In the genomic region with DNA sequence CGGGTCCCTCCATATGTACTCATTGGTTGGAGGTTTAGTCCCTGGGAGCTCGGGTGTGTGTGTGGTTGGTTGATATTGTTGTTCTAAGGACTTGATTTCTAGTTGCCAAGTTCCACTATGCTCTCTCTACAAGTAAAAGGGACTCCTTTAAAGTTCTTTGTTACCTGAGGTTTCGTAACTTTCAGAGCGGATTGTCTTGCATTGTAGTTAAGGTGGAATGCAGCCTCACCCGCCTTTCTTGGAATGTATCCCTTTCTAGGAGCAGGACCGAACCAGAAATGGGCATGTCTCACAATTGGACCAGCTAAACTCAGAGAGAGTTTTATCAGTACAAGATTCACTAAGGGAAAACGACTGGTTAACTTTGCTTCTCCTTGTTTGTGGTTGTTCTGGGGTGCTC, we compare ENCODE assay signal across 33 mouse cellular contexts. TPM values are rescaled to one million over a fixed set of nuclear protein-coding genes. Genes with fewer than 3 reads are reported as not detected.
DNase-seq lines count a peak whose midpoint lies in the region; ATAC-seq and TF ChIP-seq lines count a peak whose summit lies in the region.
"Had no signal": no experiment of that assay in that cellular context is flagged by ENCODE, and none has a peak within 500 bp of the region (broad histone marks: within the 10 kb centered on the region; RNA-seq: fewer than 3 reads in every experiment).

No protein-coding gene starts in this region.

- H3K4me3 ChIP-seq in embryonic facial prominence, embryonic 14.5 days (ENCODE audit: low read depth, low read length), result no peak overlapping the region
- H3K4me3 ChIP-seq in embryonic facial prominence, embryonic 10.5 days, result no peak overlapping the region
- H3K4me3 ChIP-seq in thymus, adult 2 months (ENCODE audit: control insufficient read depth, insufficient read depth, low read length), result no peak overlapping the region
- no peak overlapping the region for H3K4me3 ChIP-seq in liver, embryonic 13.5 days (replicated peaks)
- H3K4me3 ChIP-seq: embryonic facial prominence, embryonic 13.5 days; erythroblast, embryonic 14.5 days; gastrocnemius, adult 2 months; heart, adult 2 months; heart, embryonic 12.5 days; hindbrain, embryonic 10.5 days; hindbrain, embryonic 15.5 days; lung, embryonic 15.5 days; megakaryocyte, embryonic 14.5 days; stomach, embryonic 15.5 days had no signal

- no peaks in the 10 kb centered on the region for H3K9me3 ChIP-seq in embryonic facial prominence, embryonic 14.5 days (ENCODE audit: control insufficient read depth, low read length)
- H3K9me3 ChIP-seq in embryonic facial prominence, embryonic 10.5 days, result no peaks in the 10 kb centered on the region
- no peaks in the 10 kb centered on the region for H3K9me3 ChIP-seq in liver, embryonic 13.5 days (replicated peaks)
- H3K9me3 ChIP-seq: embryonic facial prominence, embryonic 13.5 days; heart, embryonic 12.5 days; hindbrain, embryonic 10.5 days; hindbrain, embryonic 15.5 days; lung, embryonic 15.5 days; megakaryocyte, embryonic 14.5 days; stomach, embryonic 15.5 days had no signal

- WGBS in embryonic facial prominence, embryonic 14.5 days, result 76% methylated on average over 7 of the region's 7 CpGs
- 82% methylated on average over 7 of the region's 7 CpGs for WGBS in embryonic facial prominence, embryonic 10.5 days
- WGBS in thymus, adult 2 months, result 89% methylated on average over 7 of the region's 7 CpGs
- 58% methylated on average over 7 of the region's 7 CpGs for WGBS in liver, embryonic 13.5 days (ENCODE audit: insufficient replicate concordance)

- H3K4me2 ChIP-seq in embryonic facial prominence, embryonic 14.5 days (ENCODE audit: low read depth, low read length), result no peak overlapping the region
- H3K4me2 ChIP-seq in liver, embryonic 13.5 days, result no peak overlapping the region
- H3K4me2 ChIP-seq: embryonic facial prominence, embryonic 13.5 days; heart, embryonic 12.5 days; hindbrain, embryonic 15.5 days; lung, embryonic 15.5 days; stomach, embryonic 15.5 days had no signal

- no peak for TF ChIP-seq CTCF in thymus, adult 2 months (IDR thresholded peaks at IDR 0.05; ENCODE audit: borderline replicate concordance, control insufficient read depth, extremely low read depth, insufficient read depth, low read length, poor library complexity)

- no peak for TF ChIP-seq POLR2A in thymus, adult 2 months (IDR thresholded peaks at IDR 0.05; ENCODE audit: control insufficient read depth, extremely low read depth, insufficient read depth, low read length, poor library complexity)

- 0 out of 2 replicates have a peak, but pooled peaks have one; percentile 26 for ATAC-seq in embryonic facial prominence, embryonic 14.5 days (ENCODE audit: low read depth)
- no peak for ATAC-seq in liver, embryonic 13.5 days (ENCODE audit: low read depth)
- ATAC-seq: forebrain, embryonic 16.5 days; inflammation-experienced regulatory T-cells, adult 6 months had no signal

- DNase-seq in embryonic facial prominence, embryonic 14.5 days (ENCODE audit: low spot score), result peak; percentile 47
- no peak for DNase-seq in embryonic facial prominence, embryonic 10.5 days (ENCODE audit: low spot score)
- no peak for DNase-seq in thymus, adult 2 months
- no peak for DNase-seq in thymus, postnatal 0 days (ENCODE audit: low spot score)
- DNase-seq in liver, embryonic 13.5 days, result no peak
- no peak for DNase-seq in urinary bladder, adult 18-20 months (ENCODE audit: low spot score in 2 of 2)
- no peak for DNase-seq in embryo, embryonic 11 days
- DNase-seq in urinary bladder, postnatal 25 days (ENCODE audit: low spot score), result no peak
- DNase-seq: adrenal gland, postnatal 10 days; cerebellum, adult 9-10 months; cerebellum, postnatal 36 days; gastrocnemius, adult 2 months; gastrocnemius, postnatal 36 days; heart, adult 2 months; kidney, adult 8-10 months; kidney, postnatal 10 days; layer of hippocampus, adult 9-11 months; lung, postnatal 36 days; midbrain, embryonic 14.5 days; retina, postnatal 1 day; right cerebral cortex, postnatal 14 days; thymus, postnatal 25 days had no signal

- H3K27ac ChIP-seq in embryonic facial prominence, embryonic 14.5 days (replicated peaks; ENCODE audit: low read depth, low read length), result no peak overlapping the region
- H3K27ac ChIP-seq in embryonic facial prominence, embryonic 10.5 days (replicated peaks), result no peak overlapping the region
- peak overlapping the region; percentile 6; the same call in 1 of the 2 replicates for H3K27ac ChIP-seq in thymus, adult 2 months (ENCODE audit: control insufficient read depth, insufficient read depth, low read length)
- peak overlapping the region; percentile 63 for H3K27ac ChIP-seq in liver, embryonic 13.5 days
- H3K27ac ChIP-seq: embryonic facial prominence, embryonic 13.5 days; gastrocnemius, adult 2 months; heart, adult 2 months; hindbrain, embryonic 10.5 days; hindbrain, embryonic 15.5 days; lung, embryonic 15.5 days; stomach, embryonic 15.5 days had no signal

- H3K9ac ChIP-seq in embryonic facial prominence, embryonic 14.5 days (ENCODE audit: low read depth, low read length), result no peak overlapping the region
- H3K9ac ChIP-seq in liver, embryonic 13.5 days, result no peak overlapping the region
- H3K9ac ChIP-seq: embryonic facial prominence, embryonic 13.5 days; heart, embryonic 12.5 days; hindbrain, embryonic 15.5 days; lung, embryonic 15.5 days; stomach, embryonic 15.5 days had no signal

- H3K27me3 ChIP-seq in embryonic facial prominence, embryonic 14.5 days (replicated peaks; ENCODE audit: control insufficient read depth, insufficient read depth, low read length), result no peaks in the 10 kb centered on the region
- H3K27me3 ChIP-seq in embryonic facial prominence, embryonic 10.5 days (replicated peaks; ENCODE audit: low read depth, poor library complexity, severe bottlenecking), result no peaks in the 10 kb centered on the region
- no peaks in the 10 kb centered on the region for H3K27me3 ChIP-seq in thymus, adult 2 months (ENCODE audit: control insufficient read depth, insufficient read depth, low read length)
- H3K27me3 ChIP-seq in liver, embryonic 13.5 days, result no peaks in the 10 kb centered on the region
- H3K27me3 ChIP-seq: CH12.LX; embryonic facial prominence, embryonic 13.5 days; heart, embryonic 12.5 days; hindbrain, embryonic 15.5 days; lung, embryonic 15.5 days; megakaryocyte, embryonic 14.5 days; stomach, embryonic 15.5 days had no signal

- H3K36me3 ChIP-seq in embryonic facial prominence, embryonic 14.5 days (ENCODE audit: control insufficient read depth, insufficient read depth, low read length), result no peaks in the 10 kb centered on the region
- H3K36me3 ChIP-seq in embryonic facial prominence, embryonic 10.5 days (replicated peaks), result no peaks in the 10 kb centered on the region
- H3K36me3 ChIP-seq in thymus, adult 2 months (ENCODE audit: control insufficient read depth, insufficient read depth, low read length), result no peaks in the 10 kb centered on the region
- H3K36me3 ChIP-seq in liver, embryonic 13.5 days, result no peaks in the 10 kb centered on the region
- H3K36me3 ChIP-seq: embryonic facial prominence, embryonic 13.5 days; heart, embryonic 12.5 days; hindbrain, embryonic 10.5 days; hindbrain, embryonic 15.5 days; lung, embryonic 15.5 days; stomach, embryonic 15.5 days had no signal

- H3K4me1 ChIP-seq in embryonic facial prominence, embryonic 14.5 days (ENCODE audit: control insufficient read depth, insufficient read depth, low read length), result no peaks in the 10 kb centered on the region
- peaks cover 12% of the 10 kb centered on the region for H3K4me1 ChIP-seq in embryonic facial prominence, embryonic 10.5 days
- H3K4me1 ChIP-seq in thymus, adult 2 months (replicated peaks; ENCODE audit: control insufficient read depth, insufficient read depth, low read length), result no peaks in the 10 kb centered on the region
- H3K4me1 ChIP-seq in liver, embryonic 13.5 days (replicated peaks), result peaks cover 3% of the 10 kb centered on the region; the same call in 1 of the 2 replicates
- H3K4me1 ChIP-seq: embryonic facial prominence, embryonic 13.5 days; heart, embryonic 12.5 days; hindbrain, embryonic 15.5 days; lung, embryonic 15.5 days; megakaryocyte, embryonic 14.5 days; stomach, embryonic 15.5 days had no signal

RNA-seq across cellular contexts. Expression of gene Ly75, which starts 28.1 kb away (rescaled TPM):
- polyA plus RNA-seq in embryonic facial prominence, embryonic 14.5 days (2014; fragmentation: Nextera tagmentation; extraction: Ambion mirVana), result 1.1 and 1.2 TPM in 2 replicates
- polyA plus RNA-seq in embryonic facial prominence, embryonic 10.5 days (2016; fragmentation: Nextera tagmentation; extraction: Ambion mirVana), result 5.6 and 6.6 TPM in 2 replicates
- polyA plus RNA-seq in thymus, adult 2 months (2012; rRNA removed), result 17.4 and 20.8 TPM in 2 replicates
- 23.6 and 24.5 TPM in 2 replicates for polyA plus RNA-seq in thymus, postnatal 0 days (2015; fragmentation: Nextera tagmentation; extraction: Ambion mirVana)
- polyA plus RNA-seq in liver, embryonic 13.5 days (2015; fragmentation: Nextera tagmentation; extraction: Ambion mirVana), result 3.1 and 4.1 TPM in 2 replicates
- polyA plus RNA-seq: erythroblast, embryonic 14.5 days had no signal

Comparison
In these comparisons a context has a peak if more than half of its experiments do, and no peak if none do; other contexts are left out.
1. H3K27ac ChIP-seq: peak in thymus, adult 2 months (single experiment) and liver, embryonic 13.5 days (single experiment); none in embryonic facial prominence, embryonic 14.5 days (single experiment) and embryonic facial prominence, embryonic 10.5 days (single experiment).